Mouse (Mus musculus) gastrocnemius, postnatal 14 days (tissue): Measurements from ENCODE around the gene Ppm1e. TPM values are rescaled to one million over a fixed set of nuclear protein-coding genes. Genes with fewer than 3 reads are reported as not detected.

ENCODE experiments used
- DNase-seq: peaks from one replicate; pipeline ENCODE4 v3.0.0; 2021; ENCODE audit warnings: mixed read lengths
- intact Hi-C: fragments of 180-260 bp; cut with DNase I; formaldehyde crosslinking; loops from one replicate; pipeline ENCODE4 v1.15.1; 2025; ENCODE audit warnings: low total_unique reads
- total RNA-seq, 2 experiments: library from RNA; stranded (reverse); gene quantifications; 2 replicates each; pipeline ENCODE4 v1.2.3; 2021

Gene Ppm1e
- total RNA-seq, 2 experiments from 2014 or later = 0.75 to 0.76 TPM

DNA sequence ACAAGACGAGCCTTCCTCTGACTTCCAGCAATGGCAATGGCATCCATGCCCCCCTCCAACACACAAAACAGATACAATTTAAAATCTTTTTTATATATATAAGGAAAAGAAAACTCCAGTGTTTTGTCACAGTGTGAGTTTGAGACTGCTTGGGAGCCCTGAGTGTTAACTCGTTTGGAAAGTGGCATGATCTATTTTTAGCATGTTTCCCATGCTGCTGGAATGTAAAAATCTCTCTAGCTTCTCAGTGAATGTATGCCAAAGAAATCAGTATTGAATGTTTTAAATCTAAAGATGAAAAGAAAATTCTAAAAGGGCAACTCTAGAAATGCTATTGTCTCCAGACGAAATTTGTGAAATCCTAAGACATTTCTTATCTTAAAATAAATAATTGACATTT lies 45.3 kb downstream of the Ppm1e start:
- intact Hi-C loops = no loop called here
- DNase-seq = no peak

DNA sequence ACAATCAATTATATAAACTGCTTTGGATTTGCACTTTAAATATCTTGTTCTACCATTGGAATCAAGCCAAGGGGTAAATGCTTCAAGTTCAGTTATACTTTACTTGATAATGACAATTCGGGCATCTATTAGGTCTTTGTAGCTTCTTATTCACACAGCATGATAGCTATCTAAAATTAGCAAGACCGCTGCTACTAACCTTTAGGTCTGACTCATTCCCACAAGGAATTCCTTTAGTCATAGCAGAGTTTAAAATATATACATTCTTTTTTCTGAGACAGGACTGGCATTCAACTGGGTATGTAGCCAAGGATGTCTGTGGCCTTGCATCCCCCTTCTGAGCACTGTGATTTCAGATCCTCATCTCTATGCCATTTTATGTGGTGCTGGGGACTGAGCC lies 48.5 kb downstream of the Ppm1e start:
- no peak for DNase-seq
- intact Hi-C loops = no loop called here

- no peak for DNase-seq
- intact Hi-C loops = no loop called here
These were observed 49.3 kb downstream of the Ppm1e start for GRCm38 (mm10) chr11:87309329-87310074.

GRCm38 (mm10) chr11:87299066-87299465 lies 59.8 kb downstream of the Ppm1e start:
- DNase-seq = no peak
- intact Hi-C loops = no loop called here

DNA sequence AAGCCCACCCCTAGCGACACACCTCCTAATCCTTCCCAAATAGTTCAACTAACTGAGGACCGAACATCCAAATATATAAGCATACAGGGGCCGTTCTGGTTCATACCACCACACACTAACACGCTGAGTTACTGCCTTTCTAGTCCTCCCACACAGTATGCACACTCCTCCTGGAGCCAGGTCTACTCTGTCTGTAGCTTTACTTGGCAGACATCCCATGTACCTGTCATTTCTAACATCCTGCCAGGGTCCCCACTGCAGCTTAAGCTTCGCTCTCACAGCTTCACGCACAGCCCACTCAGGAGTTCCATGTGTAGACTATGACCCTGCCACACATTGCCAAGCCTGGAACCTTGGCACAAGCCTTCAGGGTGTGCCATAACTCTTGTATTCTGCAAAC lies 62.4 kb downstream of the Ppm1e start:
- DNase-seq = no peak
- intact Hi-C loops = no loop called here

GRCm38 (mm10) chr11:87295636-87296035 lies 63.2 kb downstream of the Ppm1e start:
- intact Hi-C loops = no loop called here
- no peak for DNase-seq

DNA sequence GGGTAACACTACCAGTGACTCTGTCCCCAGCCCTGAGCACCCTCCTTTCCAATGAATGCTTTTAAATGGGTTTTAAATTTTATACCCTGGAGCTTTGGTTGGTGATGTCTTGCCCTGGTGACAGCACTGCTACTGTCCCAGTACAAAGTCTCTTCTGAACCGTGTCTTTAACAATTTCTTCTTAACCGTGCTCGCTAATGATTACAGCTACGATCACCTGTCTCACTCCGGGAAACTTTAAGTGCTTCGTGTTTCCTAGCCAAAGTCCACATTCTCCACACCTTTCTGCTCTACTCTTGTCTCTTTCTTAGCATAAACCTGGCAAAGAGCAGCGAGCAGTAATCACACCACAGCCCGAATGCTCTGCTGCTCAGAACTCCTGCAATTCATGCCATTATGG lies 69.5 kb downstream of the Ppm1e start:
- intact Hi-C loops = no loop called here
- no peak for DNase-seq

- no peak for DNase-seq
- intact Hi-C loops = no loop called here
These were observed 72.6 kb downstream of the Ppm1e start for GRCm38 (mm10) chr11:87286194-87286593.

DNA sequence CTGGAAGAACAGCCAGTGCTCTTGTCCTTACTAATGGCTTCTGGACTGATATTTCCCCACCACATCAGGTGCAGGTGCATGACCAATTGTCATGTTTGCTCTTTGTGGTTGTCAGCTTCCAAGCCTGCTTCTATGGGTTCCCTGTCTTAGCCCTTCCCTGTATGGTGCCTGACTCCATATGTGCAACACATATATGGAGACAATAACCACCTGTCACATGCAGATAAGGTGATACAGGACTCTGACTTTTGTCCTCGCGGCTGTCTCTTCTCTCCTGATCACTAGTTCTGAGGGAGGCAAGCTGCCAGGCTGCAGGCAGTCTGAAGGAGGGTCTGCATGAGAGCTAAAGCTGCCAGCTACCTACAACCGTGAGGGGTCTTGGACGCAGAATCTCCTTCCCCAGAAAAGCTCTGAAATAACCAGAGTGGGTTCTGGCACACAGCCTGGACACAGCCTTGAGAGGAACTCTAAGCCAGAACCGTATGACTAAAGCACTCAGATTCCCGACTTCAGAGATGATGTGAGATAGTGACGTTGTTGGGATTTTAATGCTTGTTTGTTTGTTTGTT lies 76.8 kb downstream of the Ppm1e start:
- DNase-seq = no peak
- intact Hi-C loops = no loop called here

GRCm38 (mm10) chr11:87279461-87279860 lies 79.4 kb downstream of the Ppm1e start:
- intact Hi-C loops = no loop called here
- DNase-seq = no peak

- no peak for DNase-seq
- intact Hi-C loops = no loop called here
These were observed 80.0 kb downstream of the Ppm1e start for GRCm38 (mm10) chr11:87278807-87279206.

- no peak for DNase-seq
- intact Hi-C loops = no loop called here
These were observed 82.4 kb downstream of the Ppm1e start for GRCm38 (mm10) chr11:87276240-87276985.

GRCm38 (mm10) chr11:87275420-87276048 lies 83.3 kb downstream of the Ppm1e start:
- DNase-seq = no peak
- intact Hi-C loops = no loop called here

- intact Hi-C loops = no loop called here
- DNase-seq = no peak
These were observed 86.1 kb downstream of the Ppm1e start for GRCm38 (mm10) chr11:87272725-87273124.

- intact Hi-C loops = no loop called here
These were observed 87.3 kb downstream of the Ppm1e start for GRCm38 (mm10) chr11:87271479-87271878.

GRCm38 (mm10) chr11:87270958-87271357 lies 87.9 kb downstream of the Ppm1e start:
- DNase-seq = no peak

More at GRCm38 (mm10) chr11:87271479-87271878, 87.3 kb downstream of the Ppm1e start:
- no peak for DNase-seq

DNA sequence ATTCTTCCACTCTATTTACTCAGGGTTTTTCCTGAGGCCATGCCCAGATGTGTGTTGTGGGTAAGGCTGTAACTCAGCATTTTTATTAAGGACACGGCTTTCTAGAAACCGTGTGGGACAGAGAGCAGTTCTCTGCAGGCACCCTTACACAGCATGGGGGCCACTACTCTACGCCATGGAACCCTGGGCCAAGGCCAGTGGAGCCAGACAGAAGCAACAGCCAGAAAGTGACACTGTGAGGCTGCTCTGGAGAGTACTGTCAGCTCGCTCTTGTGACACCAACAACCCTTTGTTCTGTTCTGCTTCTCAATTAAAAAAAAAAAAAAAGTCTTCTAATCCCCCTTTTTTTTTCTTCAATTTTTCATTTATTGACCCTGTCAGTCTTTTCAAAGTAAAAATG lies 88.4 kb downstream of the Ppm1e start:
- intact Hi-C loops = no loop called here
- no peak for DNase-seq

More at GRCm38 (mm10) chr11:87270958-87271357, 87.9 kb downstream of the Ppm1e start:
- intact Hi-C loops = no loop called here

- intact Hi-C loops = no loop called here
- no peak for DNase-seq
These were observed 90.0 kb downstream of the Ppm1e start for GRCm38 (mm10) chr11:87268803-87269202.

- intact Hi-C loops = no loop called here
These were observed 92.6 kb downstream of the Ppm1e start for GRCm38 (mm10) chr11:87266246-87266645.

GRCm38 (mm10) chr11:87263946-87264345 lies 94.9 kb downstream of the Ppm1e start:
- intact Hi-C loops = no loop called here

More at GRCm38 (mm10) chr11:87266246-87266645, 92.6 kb downstream of the Ppm1e start:
- no peak for DNase-seq

More at GRCm38 (mm10) chr11:87263946-87264345, 94.9 kb downstream of the Ppm1e start:
- DNase-seq = no peak
